Mouse (Mus musculus): ENCODE measurements around the gene Pdcd2l. TPM values are rescaled to one million over a fixed set of nuclear protein-coding genes. Genes with fewer than 3 reads are reported as not detected.

Pdcd2l gene
- total RNA-seq, 1 experiment from 2014 or later: 25.4 TPM

DNA sequence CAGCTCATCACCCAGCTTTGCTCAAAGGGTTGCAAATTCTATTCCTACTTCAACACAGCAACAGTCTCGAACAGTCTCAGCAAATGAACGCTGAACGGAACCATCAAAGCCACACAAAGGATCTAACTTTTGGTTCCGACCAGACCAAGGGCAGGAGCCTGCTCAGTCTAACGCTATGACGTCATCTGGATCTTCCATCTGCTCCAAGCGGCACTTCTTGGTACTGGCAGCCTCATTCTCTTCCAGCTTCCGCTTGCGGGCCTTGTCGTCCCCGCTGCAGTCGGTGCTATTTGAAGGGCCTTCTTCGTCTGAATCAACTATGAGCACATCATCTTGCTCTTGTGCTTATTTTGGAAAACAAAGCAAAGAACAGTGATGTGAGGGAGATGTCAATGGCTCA lies 55.3 kb downstream of the Pdcd2l start:
- no peak for DNase-seq

DNA sequence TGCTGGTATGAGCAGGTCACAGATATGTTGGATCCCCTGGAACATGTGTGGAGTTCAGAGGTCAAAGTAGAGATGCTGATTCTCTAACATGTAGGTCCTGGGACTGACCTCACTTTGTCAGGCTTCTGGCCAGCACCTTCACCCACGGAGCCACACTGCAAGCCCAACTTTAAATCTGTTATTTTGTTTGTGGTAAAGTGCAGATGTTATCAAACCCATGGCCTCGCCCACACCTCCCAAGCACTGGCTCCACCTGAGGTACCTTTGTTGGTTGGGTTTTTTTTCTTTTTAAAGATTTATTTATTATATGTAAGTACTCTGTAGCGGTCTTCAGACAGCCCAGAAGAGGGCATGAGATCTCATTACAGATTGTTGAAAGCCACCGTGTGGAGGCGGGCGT lies 57.0 kb downstream of the Pdcd2l start:
- DNase-seq: no peak

Other genes with a start within 250 kb of the Pdcd2l start
- gene Scgb2b27, start 182.7 kb downstream of the Pdcd2l start, total RNA-seq (2021): not detected in 2 replicates
- not detected in 2 replicates for gene Scgb1b27, start 175.2 kb downstream of the Pdcd2l start, total RNA-seq (2021)
- gene Scgb1b30, start 101.2 kb downstream of the Pdcd2l start, total RNA-seq (2021): not detected in 2 replicates
- gene Wtip, start 63.4 kb downstream of the Pdcd2l start, total RNA-seq (2021): 25.7 and 30.0 TPM in 2 replicates
- gene Uba2, start 27.1 kb downstream of the Pdcd2l start, total RNA-seq (2021): 79.0 and 88.1 TPM in 2 replicates
- gene Gpi1, start 33.7 kb upstream of the Pdcd2l start, total RNA-seq (2021): 304 and 309 TPM in 2 replicates
- not detected in 2 replicates for gene Gm6096, start 54.4 kb upstream of the Pdcd2l start, total RNA-seq (2021)
- 52.6 and 61.2 TPM in 2 replicates for gene 4931406P16Rik, start 116.9 kb upstream of the Pdcd2l start, total RNA-seq (2021)
- gene Lsm14a, start 196.7 kb upstream of the Pdcd2l start, total RNA-seq (2021): 116 and 140 TPM in 2 replicates

Data from adrenal gland, postnatal 25 days (tissue).